24 mouse cellular contexts compared by ENCODE assay signal in the genomic region with DNA sequence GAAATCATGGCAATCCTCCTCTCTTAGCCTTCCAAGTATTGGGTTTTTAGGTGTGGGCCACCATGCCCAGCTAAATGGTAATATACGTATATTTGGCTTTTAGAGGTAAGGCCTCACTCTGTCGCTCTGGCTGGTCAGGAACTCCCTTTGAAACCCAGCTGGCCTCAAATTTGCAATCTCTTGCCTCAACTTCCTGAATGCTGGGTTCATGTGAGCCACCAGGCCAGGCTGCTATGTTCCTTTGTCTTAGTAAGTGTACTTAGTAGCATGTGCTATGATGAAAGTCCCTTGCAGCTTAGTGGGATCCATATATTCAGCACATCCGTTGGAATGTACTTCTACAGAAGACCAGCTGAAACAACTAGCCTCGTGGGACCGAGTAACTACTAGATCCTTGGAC. TPM values are rescaled to one million over a fixed set of nuclear protein-coding genes. Genes with fewer than 3 reads are reported as not detected.
"Had no signal": no experiment of that assay in that cellular context is flagged by ENCODE, and none has a peak within 500 bp of the region (broad histone marks: within the 10 kb centered on the region; RNA-seq: fewer than 3 reads in every experiment).

No protein-coding gene starts in this region.

- H3K4me3 ChIP-seq: limb, embryonic 10.5 days; limb, embryonic 13.5 days; midbrain, embryonic 13.5 days had no signal

- H3K4me1 ChIP-seq: limb, embryonic 10.5 days; limb, embryonic 13.5 days; midbrain, embryonic 13.5 days had no signal

- H3K27ac ChIP-seq: limb, embryonic 10.5 days; limb, embryonic 13.5 days; liver, embryonic 14.5 days; midbrain, embryonic 13.5 days; stomach, postnatal 0 days had no signal

- DNase-seq: kidney, adult 9 months; kidney, postnatal 14 days; kidney, postnatal 4 days; lung, adult 2 months; right cerebral cortex, adult 18-20 months; right cerebral cortex, postnatal 14 days; right cerebral cortex, postnatal 4 days; thymus, adult 2 months; thymus, postnatal 14 days; thymus, postnatal 4 days had no signal

- H3K9ac ChIP-seq: limb, embryonic 13.5 days; liver, embryonic 14.5 days; midbrain, embryonic 13.5 days had no signal

- ATAC-seq: intestine, postnatal 0 days; midbrain, embryonic 13.5 days; midbrain, embryonic 16.5 days had no signal

- H3K36me3 ChIP-seq: limb, embryonic 10.5 days; limb, embryonic 13.5 days; midbrain, embryonic 13.5 days had no signal

- H3K4me2 ChIP-seq: limb, embryonic 13.5 days; midbrain, embryonic 13.5 days had no signal

- H3K9me3 ChIP-seq: limb, embryonic 10.5 days; limb, embryonic 13.5 days; midbrain, embryonic 13.5 days had no signal

- H3K27me3 ChIP-seq: limb, embryonic 13.5 days; midbrain, embryonic 13.5 days had no signal

RNA-seq across cellular contexts. Expression of a gene that starts 16.1 kb away (rescaled TPM):
- total RNA-seq: left cerebral cortex, adult 18-20 months; liver, adult 2 months had no signal
- polyA plus RNA-seq: intestine, postnatal 0 days; kidney, embryonic 16.5 days; limb, embryonic 10.5 days; limb, embryonic 13.5 days; liver, adult 2 months; liver, embryonic 14.5 days; lung, adult 2 months; lung, embryonic 16.5 days; midbrain, embryonic 13.5 days; midbrain, embryonic 16.5 days; neural tube, embryonic 11.5 days; neural tube, embryonic 14.5 days; stomach, embryonic 14.5 days; stomach, postnatal 0 days; thymus, adult 2 months had no signal
